Mouse (Mus musculus) CH12.LX (cell line): ENCODE data around the gene Cth. TPM values are rescaled to one million over a fixed set of nuclear protein-coding genes. Genes with fewer than 3 reads are reported as not detected.
A peak's percentile ranks its signal among the peaks of the same experiment; 100 is the strongest.

ENCODE experiments used
- DNase-seq: peaks from one replicate; pipeline ENCODE4 v3.0.0-alpha.2; 2013; ENCODE audit errors: extremely low read depth
- H3K27ac ChIP-seq: 2 replicates; pipeline ENCODE4 v1.5.1; 2012; ENCODE audit warnings: low read depth, mild to moderate bottlenecking, control low read depth, moderate library complexity; ENCODE audit not compliant: insufficient read depth
- H3K27me3 ChIP-seq: replicated peaks from 2 replicates; pipeline ENCODE3; 2012; ENCODE audit warnings: inconsistent platforms
- H3K36me3 ChIP-seq, 2 experiments: replicated peaks in 1 of 2; 2 replicates each; pipeline versions ENCODE3 to v1.6.1; 2012; ENCODE audit warnings: inconsistent platforms in 1 of 2, low read length in 1 of 2, mild to moderate bottlenecking in 1 of 2, mixed read lengths in 1 of 2, moderate library complexity in 1 of 2; ENCODE audit not compliant: control insufficient read depth in 1 of 2, insufficient read depth in 1 of 2
- H3K4me1 ChIP-seq, 2 experiments: 2 replicates each; pipeline ENCODE4 v1.6.1; 2012; ENCODE audit warnings: inconsistent platforms in 1 of 2, moderate library complexity in 1 of 2; ENCODE audit not compliant: insufficient read depth in 2 of 2, control insufficient read depth in 1 of 2
- H3K4me2 ChIP-seq: 2 replicates; pipeline ENCODE4 v1.6.1; 2012; ENCODE audit warnings: low read depth, mild to moderate bottlenecking, control low read depth; ENCODE audit not compliant: poor library complexity, insufficient read depth, severe bottlenecking
- H3K4me3 ChIP-seq, 3 experiments: fragments of 150-350 bp in 1 of 3; sonication (generic) in 1 of 3; replicated peaks in 1 of 3; 2 replicates each; pipeline versions ENCODE3 to v1.5.1; 2011 to 2012; ENCODE audit warnings: low read depth in 2 of 3, low read length in 2 of 3, mild to moderate bottlenecking in 2 of 3, moderate library complexity in 2 of 3, control low read depth in 1 of 3, improper control_type of control experiment in 1 of 3, inconsistent platforms in 1 of 3, mixed read lengths in 1 of 3; ENCODE audit not compliant: poor library complexity in 1 of 3
- H3K79me2 ChIP-seq: replicated peaks from 2 replicates; pipeline ENCODE4 v1.6.1; 2012; ENCODE audit warnings: mild to moderate bottlenecking, moderate library complexity; ENCODE audit not compliant: control insufficient read depth, poor library complexity, insufficient read depth, severe bottlenecking; ENCODE audit errors: extremely low read depth
- H3K9ac ChIP-seq: 2 replicates; pipeline ENCODE4 v1.6.1; 2012; ENCODE audit warnings: low read depth, mild to moderate bottlenecking, control low read depth, moderate library complexity; ENCODE audit not compliant: insufficient read depth
- H3K9me3 ChIP-seq: replicated peaks from 2 replicates; pipeline ENCODE3; 2012; ENCODE audit warnings: low read length, inconsistent platforms, mixed read lengths
- CTCF ChIP-seq, 2 experiments: IDR thresholded peaks in 1 of 2; conservative IDR thresholded peaks in 1 of 2; 2 replicates each; pipeline ENCODE4 v1.5.1; 2011 to 2012; ENCODE audit warnings: low read depth in 2 of 2, low read length in 2 of 2, improper control_type of control experiment in 1 of 2, inconsistent platforms in 1 of 2, mild to moderate bottlenecking in 1 of 2, moderate library complexity in 1 of 2
- E2F4 ChIP-seq: IDR thresholded peaks from 2 replicates; pipeline ENCODE4 v1.6.1; 2011; ENCODE audit warnings: low read depth, low read length, improper control_type of control experiment; ENCODE audit not compliant: insufficient replicate concordance
- ETS1 ChIP-seq: conservative IDR thresholded peaks from 2 replicates; pipeline ENCODE4 v1.6.1; 2012; ENCODE audit warnings: low read depth, mild to moderate bottlenecking, inconsistent platforms, low read length, improper control_type of control experiment, moderate library complexity
- GABPA ChIP-seq: IDR thresholded peaks from 2 replicates; pipeline ENCODE4 v1.6.1; 2012; ENCODE audit warnings: low read depth, low read length, improper control_type of control experiment, inconsistent platforms; ENCODE audit not compliant: insufficient replicate concordance
- JUN ChIP-seq: IDR thresholded peaks from 2 replicates; pipeline ENCODE4 v1.6.1; 2011; ENCODE audit warnings: low read depth, mild to moderate bottlenecking, low read length, improper control_type of control experiment, moderate library complexity; ENCODE audit not compliant: insufficient read depth
- KAT2A ChIP-seq: IDR thresholded peaks from 2 replicates; pipeline ENCODE4 v1.6.1; 2012; ENCODE audit warnings: low read length, improper control_type of control experiment, inconsistent platforms; ENCODE audit not compliant: insufficient replicate concordance
- MAFK ChIP-seq: IDR thresholded peaks from 2 replicates; pipeline ENCODE4 v1.6.1; 2011; ENCODE audit warnings: low read length, improper control_type of control experiment; ENCODE audit not compliant: insufficient replicate concordance
- MAX ChIP-seq: IDR thresholded peaks from 2 replicates; pipeline ENCODE4 v1.6.1; 2011; ENCODE audit warnings: low read length, improper control_type of control experiment
- MAZ ChIP-seq: IDR thresholded peaks from 2 replicates; pipeline ENCODE4 v1.6.1; 2012; ENCODE audit warnings: low read depth, mild to moderate bottlenecking, inconsistent platforms, low read length, improper control_type of control experiment, moderate library complexity
- MEF2A ChIP-seq: IDR thresholded peaks from 2 replicates; pipeline ENCODE4 v1.6.1; 2014; ENCODE audit warnings: low read depth, mild to moderate bottlenecking, inconsistent platforms, low read length, improper control_type of control experiment, borderline replicate concordance
- MYC ChIP-seq: IDR thresholded peaks from 2 replicates; pipeline ENCODE4 v1.6.1; 2011; ENCODE audit warnings: low read depth, mild to moderate bottlenecking, improper control_type of control experiment, low read length
- NELFE ChIP-seq: IDR thresholded peaks from 2 replicates; pipeline ENCODE4 v1.6.1; 2011; ENCODE audit warnings: low read depth, low read length, improper control_type of control experiment
- PAX5 ChIP-seq: IDR thresholded peaks from 2 replicates; pipeline ENCODE4 v1.6.1; 2012; ENCODE audit warnings: low read length, inconsistent platforms, mixed read lengths
- POLR2A ChIP-seq: IDR thresholded peaks from 2 replicates; pipeline ENCODE4 v1.6.1; 2011; ENCODE audit warnings: low read depth, mild to moderate bottlenecking, improper control_type of control experiment, low read length
- POLR2AphosphoS2 ChIP-seq: IDR thresholded peaks from 2 replicates; pipeline ENCODE4 v1.6.1; 2011; ENCODE audit warnings: low read depth, low read length, improper control_type of control experiment
- RAD21 ChIP-seq: IDR thresholded peaks from 2 replicates; pipeline ENCODE4 v1.6.1; 2011; ENCODE audit warnings: low read depth, mild to moderate bottlenecking, low read length, improper control_type of control experiment, moderate library complexity
- SIN3A ChIP-seq: IDR thresholded peaks from 2 replicates; pipeline ENCODE4 v1.6.1; 2012; ENCODE audit warnings: low read length, improper control_type of control experiment, inconsistent platforms
- SMC3 ChIP-seq: IDR thresholded peaks from 2 replicates; pipeline ENCODE4 v1.6.1; 2011; ENCODE audit warnings: low read depth, low read length, improper control_type of control experiment
- TBP ChIP-seq: conservative IDR thresholded peaks from 2 replicates; pipeline ENCODE4 v1.6.1; 2011; ENCODE audit warnings: low read depth, low read length, improper control_type of control experiment
- TCF12 ChIP-seq: IDR thresholded peaks from 2 replicates; pipeline ENCODE4 v1.6.1; 2014; ENCODE audit warnings: low read depth, mild to moderate bottlenecking, inconsistent platforms, low read length, improper control_type of control experiment
- USF1 ChIP-seq: IDR thresholded peaks from 2 replicates; pipeline ENCODE4 v1.6.1; 2014; ENCODE audit warnings: low read depth, mild to moderate bottlenecking, inconsistent platforms, low read length, improper control_type of control experiment
- USF2 ChIP-seq: conservative IDR thresholded peaks from 2 replicates; pipeline ENCODE4 v1.6.1; 2011; ENCODE audit warnings: low read depth, low read length, improper control_type of control experiment
- ZC3H11A ChIP-seq: IDR thresholded peaks from 2 replicates; pipeline ENCODE4 v1.6.1; 2012; ENCODE audit warnings: low read depth, mild to moderate bottlenecking, inconsistent platforms, low read length, improper control_type of control experiment
- ZMIZ1 ChIP-seq: IDR thresholded peaks from 2 replicates; pipeline ENCODE4 v1.6.1; 2012; ENCODE audit warnings: low read depth, mild to moderate bottlenecking, inconsistent platforms, low read length, improper control_type of control experiment
- ZNF384 ChIP-seq: IDR thresholded peaks from 2 replicates; pipeline ENCODE4 v1.6.1; 2012; ENCODE audit warnings: low read depth, low read length, improper control_type of control experiment, inconsistent platforms
- dilution Hi-C: fragments of 300-500 bp; cut with MboI; formaldehyde crosslinking; loops from 2 replicates; pipeline ENCODE4 v1.14.3; 2020; ENCODE audit warnings: low sequenced_read_pairs; ENCODE audit not compliant: extremely low pct_unique_long_range_greater_than_20kb, extremely low pct_ligation_motif_present
- in situ Hi-C: fragments of 300-500 bp; cut with MboI; formaldehyde crosslinking; loops from 3 replicates; pipeline ENCODE4 v1.14.3; 2019; ENCODE audit warnings: low sequenced_read_pairs, low pct_ligation_motif_present, low pct_unique_long_range_greater_than_20kb, mixed read lengths
- polyA plus RNA-seq: library from polyadenylated mRNA; unstranded; fragments of >175 nt; gene quantifications from 2 replicates; pipeline ENCODE4 v1.2.1, GENCODE M21; 2012; ENCODE audit warnings: low read depth; ENCODE audit not compliant: insufficient read length
- total RNA-seq, 2 experiments: library from RNA; depleted of rRNA; stranded (reverse); fragments of 300-350 nt in 1 of 2; fragments of >200 nt in 1 of 2; gene quantifications; 2 replicates each; pipeline ENCODE4 v1.2.3; 2012 to 2014

The Cth gene
- total and polyA plus RNA-seq, 3 experiments, result 187 to 637 (median 370) TPM

DNA sequence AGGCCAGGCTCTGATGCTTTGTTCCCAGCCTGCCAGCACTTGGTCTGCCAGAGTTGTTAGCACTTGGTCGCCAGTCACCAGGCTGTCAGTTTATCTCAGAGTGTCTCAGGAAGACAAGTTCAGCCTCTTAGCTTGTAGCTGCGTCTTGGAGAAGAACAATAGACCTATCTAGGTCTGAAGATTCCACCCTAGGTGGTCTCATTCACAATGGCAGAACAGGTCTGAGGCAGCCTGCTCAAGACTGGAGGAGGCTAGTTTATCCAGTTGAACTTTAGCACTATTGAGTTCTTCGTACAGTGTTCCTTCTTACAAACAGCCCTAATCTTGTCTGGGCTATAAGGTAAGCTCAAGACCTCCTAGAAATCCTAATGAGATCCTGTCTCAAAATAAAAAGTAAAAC lies 7.2 kb upstream of the Cth start:
- no peak overlapping the region for H3K4me3 ChIP-seq
- H3K9ac ChIP-seq, result no peak overlapping the region
- peaks cover 7% of the 10 kb centered on the region for H3K27me3 ChIP-seq
- TF ChIP-seq NELFE (0 out of 2 replicates have a peak, but pooled peaks have one; percentile 35), MEF2A (no peak), CTCF (conservative IDR thresholded peaks at IDR 0.05 in 1 of 2, IDR thresholded peaks at IDR 0.05 in 1 of 2; ENCODE audit: low read depth in 2 of 2, low read length in 2 of 2) (no peak), MAZ (no peak), ZMIZ1 (no peak), MAX (no peak)
- no peak for DNase-seq
- peaks cover 0 to 5% of the 10 kb centered on the region in 2 experiments; a peak in 2 of 4 replicates for H3K4me1 ChIP-seq
- no peak overlapping the region for H3K27ac ChIP-seq
- H3K4me2 ChIP-seq, result no peak overlapping the region
- in situ Hi-C loops, result loop anchor here (25.0 kb wide), 1 partner anchor 330 kb away; no protein-coding TSS in a partner anchor
- dilution Hi-C loops, result no loop called here
- no peaks in the 10 kb centered on the region for H3K9me3 ChIP-seq
- H3K36me3 ChIP-seq, result no peaks in the 10 kb centered on the region
- no peaks in the 10 kb centered on the region for H3K79me2 ChIP-seq

DNA sequence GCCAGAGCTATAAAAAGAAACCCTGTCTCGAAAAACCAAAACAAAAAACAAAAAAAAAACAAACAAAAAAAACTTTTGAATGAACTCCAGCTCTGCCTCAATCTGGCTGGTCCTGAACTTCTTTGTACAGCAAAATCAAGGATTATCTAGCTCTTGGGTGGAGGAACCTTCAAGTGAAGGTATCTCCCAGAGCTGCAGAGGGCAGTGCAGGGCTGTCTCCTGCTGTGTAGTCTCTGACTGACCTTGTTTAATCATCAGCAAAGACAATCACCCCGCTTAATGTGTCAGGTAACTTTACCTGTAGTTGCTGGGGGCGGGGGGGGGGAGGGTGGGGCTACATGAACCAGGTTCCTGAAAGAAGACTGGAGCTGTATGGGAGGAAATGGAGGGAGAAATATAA lies 6.7 kb upstream of the Cth start:
- Histone ChIP-seq H3K4me2 (no peak overlapping the region), H3K79me2 (no peaks in the 10 kb centered on the region), H3K27ac (no peak overlapping the region), H3K4me3 (no peak overlapping the region), H3K9me3 (no peaks in the 10 kb centered on the region), H3K36me3 (no peaks in the 10 kb centered on the region), H3K27me3 (peaks cover 7% of the 10 kb centered on the region), H3K9ac (no peak overlapping the region), H3K4me1 (peaks cover 0 to 7% of the 10 kb centered on the region in 2 experiments; a peak in 2 of 4 replicates)
- dilution Hi-C loops (no loop called here), in situ Hi-C loops (loop anchor here (25.0 kb wide), 1 partner anchor 331 kb away; no protein-coding TSS in a partner anchor)
- no peak for TF ChIP-seq POLR2A
- 0 out of 2 replicates have a peak, but pooled peaks have one; percentile 24 for TF ChIP-seq ZC3H11A
- TF ChIP-seq RAD21, result peak; percentile 87
- TF ChIP-seq SIN3A, result no peak
- TF ChIP-seq USF1, result no peak
- TF ChIP-seq SMC3, result peak; percentile 70
- TF ChIP-seq CTCF (conservative IDR thresholded peaks at IDR 0.05 in 1 of 2, IDR thresholded peaks at IDR 0.05 in 1 of 2; ENCODE audit: low read depth in 2 of 2, low read length in 2 of 2), result peak in 1 of 2 experiments; percentile 78; a peak in 2 of 4 replicates
- TF ChIP-seq ZNF384, result no peak
- DNase-seq, result no peak

DNA sequence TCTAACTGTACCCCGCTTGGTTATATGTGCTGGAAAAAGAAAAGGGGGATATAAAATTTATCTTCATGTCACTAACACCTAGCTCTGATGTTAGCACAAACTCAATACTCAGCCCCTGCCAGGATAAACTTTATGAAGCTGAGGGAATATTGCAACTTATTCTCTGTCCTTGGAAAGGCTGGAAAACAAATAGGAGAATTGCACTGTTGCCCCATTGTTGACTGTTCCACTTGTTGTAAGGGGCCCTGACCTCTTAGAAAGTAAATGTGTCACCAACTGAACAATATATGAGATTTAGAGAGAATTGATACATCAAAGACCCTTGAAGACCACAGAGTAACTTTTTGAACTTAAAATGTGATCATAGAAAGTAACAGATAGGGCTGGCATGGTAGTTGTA lies 4.5 kb upstream of the Cth start:
- peaks cover 4% of the 10 kb centered on the region for H3K79me2 ChIP-seq
- in situ Hi-C loops, result loop anchor here (10.0 to 25.0 kb wide), 2 partner anchors 205 to 333 kb away; no protein-coding TSS in a partner anchor
- peaks cover 7% of the 10 kb centered on the region for H3K27me3 ChIP-seq
- H3K36me3 ChIP-seq, result no peaks in the 10 kb centered on the region
- DNase-seq, result no peak
- H3K9me3 ChIP-seq, result no peaks in the 10 kb centered on the region
- peaks cover 0 to 12% of the 10 kb centered on the region in 2 experiments; a peak in 2 of 4 replicates for H3K4me1 ChIP-seq
- TF ChIP-seq PAX5 (no peak), JUN (no peak), ZC3H11A (no peak), KAT2A (no peak), ETS1 (no peak), MAFK (no peak), E2F4 (no peak), MYC (no peak), TCF12 (no peak), GABPA (no peak), USF2 (no peak), TBP (no peak), POLR2AphosphoS2 (no peak), USF1 (no peak)
- no peak overlapping the region for H3K9ac ChIP-seq
- H3K4me2 ChIP-seq, result no peak overlapping the region
- H3K27ac ChIP-seq, result no peak overlapping the region
- no peak overlapping the region for H3K4me3 ChIP-seq
- dilution Hi-C loops, result no loop called here
